Mouse (Mus musculus): Measurements from ENCODE around the gene Ldha.
"Not testable (repeated sequence)": the region's sequence is repeated elsewhere in the genome, so short reads cannot be mapped to it uniquely, and the experiment has no call there.

Ldha gene

DNA sequence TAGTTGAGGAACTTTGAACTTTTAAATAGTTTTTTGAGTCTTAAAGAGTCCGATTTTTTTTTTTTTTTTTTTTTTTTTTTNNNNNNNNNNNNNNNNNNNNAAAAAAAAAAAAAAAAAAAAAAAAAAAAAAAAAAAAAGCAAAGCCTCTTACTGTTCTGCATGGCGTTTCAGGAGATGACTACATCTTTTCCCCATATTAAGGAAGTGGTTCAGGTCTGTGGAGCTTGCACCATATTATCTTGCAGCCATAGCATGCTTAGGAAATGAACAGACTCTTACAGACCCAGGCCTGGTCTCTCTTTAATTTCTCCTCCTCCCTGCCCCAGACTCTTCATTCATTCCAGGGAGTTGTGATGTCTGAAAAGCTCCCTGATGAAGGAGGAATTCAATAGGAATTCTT, 39.7 kb downstream of the Ldha start:
- DNase-seq (ENCODE audit: low spot score) = no peak

DNA sequence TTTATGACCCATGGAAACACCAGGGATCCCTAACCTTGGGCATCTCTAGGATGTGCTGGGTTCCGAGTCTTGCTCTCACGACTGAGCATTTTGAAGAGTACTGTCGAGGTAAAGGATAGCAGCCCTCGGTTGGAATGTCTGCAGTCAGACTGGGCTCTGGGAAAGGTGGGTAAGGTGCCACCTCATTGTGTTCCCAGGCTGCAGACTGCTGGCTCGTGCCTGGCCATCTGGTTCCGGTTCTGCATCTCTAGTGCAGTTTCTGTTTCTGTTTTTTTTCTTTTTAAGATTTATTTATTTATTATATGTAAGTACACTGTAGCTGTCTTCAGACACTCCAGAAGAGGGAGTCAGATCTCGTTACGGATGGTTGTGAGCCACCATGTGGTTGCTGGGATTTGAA, 40.7 kb downstream of the Ldha start:
- not testable (repeated sequence) for DNase-seq (ENCODE audit: low spot score)

DNA sequence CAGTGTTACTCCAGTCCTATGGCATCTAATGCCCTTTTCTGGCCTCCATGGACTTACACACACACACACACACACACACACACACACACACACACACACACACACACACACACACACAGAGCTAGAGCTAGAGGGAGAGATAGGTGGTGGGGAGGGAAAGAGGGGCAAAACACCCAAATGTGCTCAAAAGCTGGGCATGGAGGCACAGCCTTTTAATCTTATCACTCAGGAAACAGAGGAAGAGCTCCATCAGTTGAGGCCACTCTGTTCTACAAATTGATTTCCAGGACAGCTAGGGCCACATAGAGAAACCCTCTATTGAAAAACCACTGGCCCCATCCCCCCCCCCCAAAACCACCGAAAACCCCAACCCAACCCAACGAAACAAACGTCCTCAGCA, 42.0 kb downstream of the Ldha start:
- DNase-seq (ENCODE audit: low spot score) = no peak

DNA sequence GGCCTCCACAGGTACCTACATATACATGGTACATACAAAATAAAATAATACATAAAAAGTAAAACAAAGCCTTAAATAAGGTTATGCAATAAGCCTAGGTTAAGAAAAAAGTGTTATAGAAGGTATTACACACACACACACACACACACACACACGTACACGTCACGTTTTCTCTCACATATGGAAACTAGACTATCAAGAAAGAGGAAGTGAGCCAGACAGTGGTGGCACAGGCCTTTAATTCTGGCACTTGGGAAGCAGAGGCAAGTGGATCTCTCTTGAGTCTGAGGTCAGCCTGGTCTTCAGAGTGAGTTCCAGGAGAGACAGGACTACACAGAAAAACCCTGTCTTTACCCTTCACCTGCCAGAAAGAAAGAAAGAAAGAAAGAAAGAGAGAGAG, 54.2 kb downstream of the Ldha start:
- DNase-seq (ENCODE audit: low spot score) = no peak

DNA sequence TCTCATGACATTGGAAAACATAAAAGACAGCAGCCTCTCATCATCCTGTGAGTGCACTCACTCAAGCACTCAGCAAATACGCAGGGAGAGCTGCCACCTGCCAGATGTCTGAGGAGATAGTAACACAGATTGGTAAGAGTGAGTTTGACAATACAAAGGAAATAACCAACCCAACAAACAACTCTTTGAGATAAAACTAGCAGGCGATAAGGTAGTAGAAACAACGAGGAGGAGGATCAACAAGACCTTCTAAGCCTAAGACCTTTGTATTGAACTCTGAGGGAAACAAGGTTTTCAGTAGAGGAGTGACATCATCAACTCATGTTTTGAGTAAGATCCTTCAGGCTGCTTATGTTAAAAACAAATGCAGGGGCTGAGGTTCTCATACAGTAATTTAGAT, 58.1 kb downstream of the Ldha start:
- no peak for DNase-seq (ENCODE audit: low spot score)
